Mouse (Mus musculus): ENCODE measurements around the gene Kcnk3. TPM values are rescaled to one million over a fixed set of nuclear protein-coding genes. Genes with fewer than 3 reads are reported as not detected.
A peak's percentile ranks its signal among the peaks of the same experiment; 100 is the strongest.

The Kcnk3 gene
- polyA plus RNA-seq (2016; fragmentation: Nextera tagmentation; extraction: Ambion mirVana) = 1.5 and 1.6 TPM in 2 replicates

DNA sequence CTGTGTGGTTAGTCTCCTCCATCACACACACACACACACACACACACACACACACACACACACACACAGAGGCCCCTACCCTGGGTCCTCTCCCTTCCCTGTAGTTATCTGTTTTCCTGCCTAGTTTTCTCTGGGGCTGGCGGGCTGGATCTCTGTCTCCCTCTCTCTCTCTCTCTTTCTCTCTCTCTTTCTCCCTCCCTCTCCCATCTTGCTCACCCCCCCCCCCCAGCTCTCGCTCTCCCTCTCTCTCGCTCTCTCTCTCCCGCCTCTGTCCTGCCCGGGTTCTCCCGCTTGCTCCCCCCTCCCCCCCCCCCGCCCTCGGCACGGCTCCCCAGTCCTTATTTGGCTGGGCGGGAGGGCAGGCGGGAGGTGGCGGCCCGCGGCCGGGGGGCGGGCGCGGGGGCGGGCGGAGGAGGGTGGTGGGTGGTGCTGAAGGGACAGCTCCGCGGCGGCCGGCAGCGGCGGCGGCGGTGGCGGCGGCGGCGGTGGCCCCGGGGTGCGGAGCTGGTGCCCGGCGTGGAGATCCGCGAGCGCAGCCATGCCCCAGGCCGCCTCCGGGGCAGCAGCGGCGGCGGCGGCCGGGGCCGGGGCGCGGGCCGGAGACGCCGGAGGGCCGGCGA, at the start of gene Kcnk3:
Kcnk3 (plus strand) TSS at position 490 of the 620 bp plus-strand sequence.
- Histone ChIP-seq H3K36me3 (no peaks in the 10 kb centered on the region), H3K27ac (peak within 1 kb of the TSS; percentile 49), H3K4me1 (peaks cover 10% of the 10 kb centered on the region), H3K4me2 (replicated peaks) (peak within 1 kb of the TSS; percentile 96), H3K9me3 (replicated peaks) (no peaks in the 10 kb centered on the region), H3K27me3 (peaks cover 53% of the 10 kb centered on the region), H3K9ac (peak within 1 kb of the TSS; percentile 68), H3K4me3 (peak within 1 kb of the TSS; percentile 51)
- WGBS = 0% methylated on average over 18 of the region's 54 CpGs
- ATAC-seq (ENCODE audit: low FRiP score) = peak; percentile 51

DNA sequence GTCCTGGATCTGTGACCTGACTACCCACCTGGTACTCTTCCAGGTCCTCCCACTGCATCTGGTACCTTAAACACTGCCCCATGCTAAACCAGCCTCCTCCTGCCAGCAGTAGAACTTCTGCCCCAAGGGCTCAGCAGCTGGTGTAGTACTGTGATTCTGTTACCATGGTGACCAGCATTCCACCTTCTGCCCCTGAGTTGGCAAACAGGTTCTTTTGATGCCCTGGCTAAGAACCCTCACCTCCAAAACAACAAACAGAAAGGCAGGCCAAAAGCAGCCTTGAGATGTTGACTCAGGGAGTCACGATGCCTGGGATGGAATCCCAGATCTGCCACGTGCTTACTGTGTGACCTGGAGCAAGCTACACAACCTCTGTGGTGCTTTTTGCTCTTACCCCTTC, 42.3 kb upstream of the Kcnk3 start, which contains the start of gene Cib4:
Cib4 (minus strand) TSS at position 139 of the 400 bp plus-strand sequence.
- WGBS = 55% methylated on average over 2 of the region's 2 CpGs
- Histone ChIP-seq H3K27me3 (no peaks in the 10 kb centered on the region), H3K36me3 (no peaks in the 10 kb centered on the region)

DNA sequence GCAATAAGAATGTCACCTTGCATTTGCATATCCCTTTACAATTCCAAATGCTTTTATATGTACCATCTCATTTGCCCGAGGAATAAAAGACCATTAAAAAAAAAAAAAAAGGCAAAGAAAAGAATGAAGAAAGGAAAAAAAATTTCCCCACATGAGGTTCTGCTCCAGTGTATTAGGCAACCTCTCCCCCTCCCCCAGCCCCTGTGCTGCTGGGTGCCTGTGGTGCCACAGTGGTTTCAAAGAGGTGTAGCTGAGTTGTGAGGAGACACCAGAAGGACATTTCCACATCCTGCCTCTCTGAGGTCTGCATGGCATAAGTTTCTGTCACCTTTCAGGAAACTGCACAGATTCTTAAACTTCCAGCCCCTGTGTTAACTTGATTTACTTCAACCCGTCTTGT, 39.3 kb upstream of the Kcnk3 start:
- H3K4me2 ChIP-seq (replicated peaks) = no peak overlapping the region
- H3K9ac ChIP-seq = no peak overlapping the region
- no peaks in the 10 kb centered on the region for H3K36me3 ChIP-seq
- H3K4me3 ChIP-seq = no peak overlapping the region
- no peak overlapping the region for H3K27ac ChIP-seq
- H3K27me3 ChIP-seq = no peaks in the 10 kb centered on the region
- H3K4me1 ChIP-seq = no peaks in the 10 kb centered on the region
- ATAC-seq (ENCODE audit: low FRiP score) = no peak
- WGBS = 53% methylated on average over 2 of the region's 2 CpGs
- H3K9me3 ChIP-seq (replicated peaks) = no peaks in the 10 kb centered on the region

More for the DNA sequence above, 42.3 kb upstream of the Kcnk3 start, which contains the start of gene Cib4:
- no peak within 1 kb of the TSS for H3K4me2 ChIP-seq (replicated peaks)
- no peaks in the 10 kb centered on the region for H3K9me3 ChIP-seq (replicated peaks)
- no peak within 1 kb of the TSS for H3K4me3 ChIP-seq
- no peak within 1 kb of the TSS for H3K27ac ChIP-seq
- no peak for ATAC-seq (ENCODE audit: low FRiP score)
- H3K9ac ChIP-seq = no peak within 1 kb of the TSS
- H3K4me1 ChIP-seq = no peaks in the 10 kb centered on the region

DNA sequence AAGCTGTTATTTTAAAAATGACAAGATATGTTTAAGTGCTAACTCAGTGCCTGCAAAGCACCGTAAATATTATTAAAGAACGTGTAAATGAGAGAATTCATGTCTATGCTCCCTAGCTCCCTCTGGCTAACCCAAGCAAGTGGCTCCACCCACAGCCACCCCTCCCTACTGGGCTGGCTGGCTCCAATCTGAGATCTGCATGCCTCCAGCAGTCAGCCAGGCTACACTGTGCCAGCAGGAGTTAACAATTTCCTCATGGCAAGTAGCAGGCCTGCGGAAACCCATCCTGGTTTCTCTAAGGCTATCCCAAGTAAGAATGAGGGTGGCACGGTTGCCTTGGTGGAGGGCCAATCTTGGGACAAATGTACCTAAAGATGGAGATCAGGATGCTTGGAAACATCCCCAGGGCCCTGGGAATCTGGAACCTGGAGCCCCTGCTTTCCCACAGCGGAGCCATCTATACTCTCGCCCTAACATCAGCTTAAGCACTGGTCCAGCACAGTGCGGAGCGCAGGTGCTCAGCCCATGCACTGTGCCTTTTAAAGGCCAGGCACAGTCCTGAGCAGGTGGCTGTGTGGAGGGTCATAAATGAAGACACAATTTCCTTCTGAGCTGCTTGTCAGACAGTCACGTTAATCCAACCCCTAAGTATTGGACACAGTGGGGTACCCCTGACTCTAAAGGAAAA, 37.5 kb upstream of the Kcnk3 start:
- H3K9ac ChIP-seq = no peak overlapping the region
- H3K27me3 ChIP-seq = no peaks in the 10 kb centered on the region
- H3K4me3 ChIP-seq = no peak overlapping the region
- WGBS = 64% methylated on average over 9 of the region's 9 CpGs
- no peak overlapping the region for H3K4me2 ChIP-seq (replicated peaks)
- no peak overlapping the region for H3K27ac ChIP-seq
- no peaks in the 10 kb centered on the region for H3K9me3 ChIP-seq (replicated peaks)
- ATAC-seq (ENCODE audit: low FRiP score) = no peak; the same call in 1 of the 2 replicates
- no peaks in the 10 kb centered on the region for H3K4me1 ChIP-seq
- no peaks in the 10 kb centered on the region for H3K36me3 ChIP-seq

DNA sequence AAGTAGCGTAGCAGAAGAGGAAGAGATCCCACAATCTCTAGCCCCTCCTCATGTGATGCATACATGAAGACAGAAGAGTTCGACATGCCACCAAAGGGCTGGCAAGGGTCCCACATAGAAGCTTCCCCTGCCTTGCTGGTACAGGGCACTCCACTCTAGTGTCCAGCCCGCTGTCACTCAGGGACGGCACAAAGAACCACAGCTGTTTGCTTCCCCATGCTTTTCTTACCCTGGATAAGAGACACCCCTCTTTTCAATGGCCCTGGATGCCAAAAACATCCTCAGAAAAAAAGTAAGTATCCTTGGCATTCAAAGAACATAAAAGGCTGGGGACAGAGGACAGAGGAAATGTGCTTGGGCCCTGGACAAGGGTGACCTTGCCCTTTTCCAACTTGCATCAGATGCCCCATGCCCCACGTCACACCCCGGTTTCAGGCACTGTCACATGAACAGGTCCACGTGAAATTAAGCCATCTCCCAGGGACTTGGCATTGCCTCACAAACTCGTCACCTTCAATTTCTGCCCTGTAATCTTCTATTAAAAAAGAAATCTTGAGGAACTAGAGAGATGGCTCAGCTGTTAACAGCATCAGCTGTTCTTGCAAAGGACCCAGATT, 36.8 kb upstream of the Kcnk3 start:
- ATAC-seq (ENCODE audit: low FRiP score) = no peak
- no peaks in the 10 kb centered on the region for H3K4me1 ChIP-seq
- 77% methylated on average over 8 of the region's 8 CpGs for WGBS
- no peak overlapping the region for H3K9ac ChIP-seq
- H3K27ac ChIP-seq = no peak overlapping the region
- no peaks in the 10 kb centered on the region for H3K36me3 ChIP-seq
- no peaks in the 10 kb centered on the region for H3K9me3 ChIP-seq (replicated peaks)
- H3K27me3 ChIP-seq = no peaks in the 10 kb centered on the region
- H3K4me2 ChIP-seq (replicated peaks) = no peak overlapping the region
- H3K4me3 ChIP-seq = no peak overlapping the region

DNA sequence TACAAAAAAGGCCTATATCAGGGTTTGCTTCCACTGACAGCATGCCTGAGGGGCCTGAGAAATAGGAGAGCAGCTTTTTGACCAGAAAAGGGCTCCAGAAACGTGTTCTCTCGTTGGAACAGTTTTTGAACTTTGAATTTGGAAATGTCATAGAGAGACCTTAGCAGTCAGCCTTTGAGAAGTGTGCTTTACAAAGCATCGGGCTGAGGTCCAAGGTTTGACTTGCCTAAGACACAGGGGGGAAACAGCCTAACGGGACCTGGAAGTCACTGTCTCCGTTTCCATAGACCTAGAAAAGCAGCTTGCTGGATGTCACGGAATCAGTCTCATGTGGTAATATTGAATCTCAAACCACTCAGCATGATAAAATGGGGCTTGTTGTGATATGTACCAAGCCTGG, 36.0 kb upstream of the Kcnk3 start:
- no peaks in the 10 kb centered on the region for H3K4me1 ChIP-seq
- WGBS = 88% methylated on average over 6 of the region's 6 CpGs
- no peak overlapping the region for H3K27ac ChIP-seq
- no peak overlapping the region for H3K4me3 ChIP-seq
- no peaks in the 10 kb centered on the region for H3K27me3 ChIP-seq
- H3K9me3 ChIP-seq (replicated peaks) = no peaks in the 10 kb centered on the region
- H3K36me3 ChIP-seq = no peaks in the 10 kb centered on the region
- no peak overlapping the region for H3K4me2 ChIP-seq (replicated peaks)
- no peak overlapping the region for H3K9ac ChIP-seq
- ATAC-seq (ENCODE audit: low FRiP score) = no peak

DNA sequence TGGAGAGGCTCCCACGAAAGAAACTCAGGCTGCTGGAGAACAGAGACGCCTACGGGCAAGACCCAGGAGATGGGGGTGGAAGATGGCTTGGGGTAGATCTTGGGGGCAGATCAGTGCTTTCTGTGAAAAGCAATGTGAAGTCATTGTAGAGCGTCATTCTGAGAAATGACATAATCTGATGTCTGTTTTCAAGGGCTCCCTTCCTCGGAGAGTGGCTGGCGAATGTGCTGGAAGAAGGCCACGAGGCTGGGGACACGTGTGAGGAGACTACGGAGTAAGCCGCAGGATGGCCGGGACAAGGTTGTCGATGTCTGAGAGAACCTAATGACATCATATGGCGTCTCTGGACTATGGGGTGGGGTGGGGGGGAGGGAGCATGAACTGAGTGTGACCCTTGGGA, 34.0 kb upstream of the Kcnk3 start:
- no peak overlapping the region for H3K27ac ChIP-seq
- H3K36me3 ChIP-seq = no peaks in the 10 kb centered on the region
- no peak overlapping the region for H3K9ac ChIP-seq
- H3K9me3 ChIP-seq (replicated peaks) = no peaks in the 10 kb centered on the region
- no peak for ATAC-seq (ENCODE audit: low FRiP score)
- H3K4me3 ChIP-seq = no peak overlapping the region
- H3K27me3 ChIP-seq = no peaks in the 10 kb centered on the region
- 89% methylated on average over 13 of the region's 13 CpGs for WGBS
- H3K4me1 ChIP-seq = no peaks in the 10 kb centered on the region
- H3K4me2 ChIP-seq (replicated peaks) = no peak overlapping the region

DNA sequence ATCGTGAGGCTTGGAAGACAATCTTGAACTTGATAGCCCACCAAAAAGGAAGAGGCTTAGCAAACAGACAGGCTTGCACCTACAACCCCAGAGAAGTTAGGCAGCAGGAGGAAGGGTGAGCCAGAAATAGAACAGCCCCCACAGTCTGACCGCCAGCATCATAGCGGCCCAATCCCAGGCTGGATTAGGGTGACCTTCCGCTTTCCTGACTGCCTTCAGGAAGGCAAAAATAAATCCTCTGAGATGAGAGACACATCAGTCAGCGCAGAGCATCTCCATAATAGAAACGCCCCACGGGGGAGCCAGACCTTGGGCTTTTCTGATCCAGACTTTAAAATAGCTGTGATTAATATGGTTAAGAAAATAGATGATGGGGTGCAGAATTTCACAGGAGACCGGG, 33.0 kb upstream of the Kcnk3 start:
- Histone ChIP-seq H3K9me3 (replicated peaks) (no peaks in the 10 kb centered on the region), H3K4me1 (no peaks in the 10 kb centered on the region), H3K4me2 (replicated peaks) (no peak overlapping the region), H3K4me3 (no peak overlapping the region), H3K27ac (no peak overlapping the region), H3K36me3 (no peaks in the 10 kb centered on the region), H3K9ac (no peak overlapping the region), H3K27me3 (no peaks in the 10 kb centered on the region)
- 84% methylated on average over 8 of the region's 8 CpGs for WGBS
- ATAC-seq (ENCODE audit: low FRiP score) = no peak

DNA sequence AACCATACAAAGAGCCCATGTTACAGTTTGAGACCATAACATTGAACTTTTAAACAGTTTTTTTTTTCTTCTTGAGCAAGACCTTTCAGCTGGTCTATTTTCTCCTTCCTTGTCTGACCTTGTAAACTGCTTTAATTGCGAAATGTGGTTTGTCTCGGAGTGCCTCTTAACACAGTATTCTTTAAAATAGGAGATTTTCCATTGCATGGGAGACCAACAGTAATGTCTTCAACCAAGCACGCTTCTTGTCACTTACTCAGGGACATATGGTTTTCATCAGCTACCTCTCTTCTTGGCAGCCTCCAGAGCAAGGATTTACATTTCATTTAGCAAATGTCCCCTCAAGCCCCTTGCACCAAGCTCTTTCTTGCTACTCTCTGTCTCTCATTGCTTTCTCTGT, 31.7 kb upstream of the Kcnk3 start:
- 80% methylated on average over 3 of the region's 3 CpGs for WGBS

DNA sequence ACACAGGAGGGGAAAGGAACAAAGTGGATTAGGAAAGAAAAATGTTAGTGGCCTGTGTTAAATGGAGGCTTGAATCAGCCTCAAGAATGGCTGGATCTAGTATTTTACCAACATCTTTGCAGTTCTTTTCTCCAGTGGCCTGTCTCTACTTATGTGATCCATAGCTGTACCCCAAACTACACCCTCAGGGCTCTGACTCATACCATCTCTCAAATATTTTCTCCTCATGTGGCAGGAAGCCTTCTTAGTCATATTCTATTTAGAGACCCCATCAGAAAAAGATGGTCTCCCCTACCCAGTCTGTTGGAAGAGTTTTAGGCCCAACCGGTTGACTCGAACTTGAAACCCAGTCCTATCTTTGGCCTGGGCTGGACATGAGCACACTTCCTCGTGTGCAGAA, 28.5 kb upstream of the Kcnk3 start:
- no peak overlapping the region for H3K4me3 ChIP-seq
- no peak overlapping the region for H3K27ac ChIP-seq
- H3K4me1 ChIP-seq = no peaks in the 10 kb centered on the region
- no peaks in the 10 kb centered on the region for H3K27me3 ChIP-seq
- H3K9ac ChIP-seq = no peak overlapping the region
- 88% methylated on average over 3 of the region's 3 CpGs for WGBS
- no peaks in the 10 kb centered on the region for H3K9me3 ChIP-seq (replicated peaks)
- no peaks in the 10 kb centered on the region for H3K36me3 ChIP-seq
- H3K4me2 ChIP-seq (replicated peaks) = no peak overlapping the region
- ATAC-seq (ENCODE audit: low FRiP score) = no peak

More for the DNA sequence above, 31.7 kb upstream of the Kcnk3 start:
- Histone ChIP-seq H3K9ac (no peak overlapping the region), H3K36me3 (no peaks in the 10 kb centered on the region), H3K4me3 (no peak overlapping the region), H3K27me3 (no peaks in the 10 kb centered on the region), H3K27ac (no peak overlapping the region), H3K4me1 (no peaks in the 10 kb centered on the region), H3K4me2 (replicated peaks) (no peak overlapping the region), H3K9me3 (replicated peaks) (no peaks in the 10 kb centered on the region)
- no peak for ATAC-seq (ENCODE audit: low FRiP score)

DNA sequence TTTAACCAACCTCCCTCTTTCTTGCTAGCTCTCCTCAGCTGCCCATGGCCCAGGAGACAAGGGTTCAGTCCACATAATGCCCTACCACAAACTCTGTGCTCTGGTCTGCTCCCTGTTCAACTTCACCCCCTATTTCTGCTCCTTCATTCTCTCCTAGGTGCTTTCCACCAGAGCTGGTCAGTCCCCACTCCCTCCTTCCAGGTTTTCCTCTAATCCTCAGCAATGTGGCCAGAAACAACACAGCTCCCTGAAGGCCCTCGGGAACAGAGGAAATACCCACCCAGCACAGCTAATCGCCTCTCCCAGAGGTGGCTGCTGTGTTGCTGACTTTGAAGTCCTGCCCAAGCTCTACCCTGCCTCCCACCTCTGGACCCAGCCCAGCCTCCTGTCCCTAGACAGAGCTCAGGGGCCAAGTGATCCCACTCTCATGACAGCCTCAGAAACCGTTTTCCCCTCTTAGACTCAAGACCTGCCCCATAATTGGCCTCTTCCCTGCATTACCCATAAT, 27.9 kb upstream of the Kcnk3 start:
- Histone ChIP-seq H3K27ac (no peak overlapping the region), H3K4me3 (no peak overlapping the region), H3K27me3 (no peaks in the 10 kb centered on the region), H3K9ac (no peak overlapping the region), H3K9me3 (replicated peaks) (no peaks in the 10 kb centered on the region), H3K36me3 (no peaks in the 10 kb centered on the region), H3K4me2 (replicated peaks) (no peak overlapping the region), H3K4me1 (no peaks in the 10 kb centered on the region)
- 44% methylated on average over 3 of the region's 3 CpGs for WGBS
- ATAC-seq (ENCODE audit: low FRiP score) = no peak

DNA sequence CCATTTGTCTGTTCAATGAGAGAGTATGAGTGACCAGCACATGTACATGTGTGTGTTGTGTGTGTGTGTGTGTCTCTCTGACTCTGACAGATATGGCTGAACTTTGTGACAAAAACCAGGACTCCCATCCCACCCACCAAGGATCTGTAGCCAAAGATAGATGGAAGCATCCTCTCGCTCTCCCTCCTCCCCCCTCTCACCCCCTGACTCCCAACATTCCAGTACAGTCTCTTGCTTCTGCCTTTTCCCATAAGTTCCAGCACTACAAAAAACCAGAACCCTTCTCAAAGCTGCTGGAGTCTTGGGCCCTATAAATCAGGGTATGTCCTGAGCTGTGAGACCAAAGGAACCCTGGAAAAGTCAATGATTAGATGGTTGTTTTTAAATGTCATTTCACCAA, 19.5 kb upstream of the Kcnk3 start:
- ATAC-seq (ENCODE audit: low FRiP score) = no peak
- 86% methylated on average over 1 of the region's 1 CpGs for WGBS

More for the DNA sequence above, 19.5 kb upstream of the Kcnk3 start:
- Histone ChIP-seq H3K4me3 (no peak overlapping the region), H3K27me3 (no peaks in the 10 kb centered on the region), H3K27ac (no peak overlapping the region), H3K9ac (no peak overlapping the region), H3K9me3 (replicated peaks) (no peaks in the 10 kb centered on the region), H3K4me1 (no peaks in the 10 kb centered on the region), H3K4me2 (replicated peaks) (no peak overlapping the region), H3K36me3 (no peaks in the 10 kb centered on the region)

Measured in hindbrain, embryonic 12.5 days (tissue).